In genomic region chr15:79970940-79971339, GRCm38 (mm10) we compare ENCODE assay signal across 13 mouse cellular contexts. TPM values are rescaled to one million over a fixed set of nuclear protein-coding genes. Genes with fewer than 3 reads are reported as not detected.
DNase-seq lines count a peak whose midpoint lies in the region; ATAC-seq and TF ChIP-seq lines count a peak whose summit lies in the region.
"Had no signal": no experiment of that assay in that cellular context is flagged by ENCODE, and none has a peak within 500 bp of the region (broad histone marks: within the 10 kb centered on the region; RNA-seq: fewer than 3 reads in every experiment).

Gene Cbx7 (minus strand): TSS chr15:79971119.

- no peak within 1 kb of the TSS for H3K27ac ChIP-seq in left cerebral cortex, adult 2 months
- H3K27ac ChIP-seq in hindbrain, embryonic 12.5 days: no peak within 1 kb of the TSS
- H3K27ac ChIP-seq: hindbrain, embryonic 15.5 days; limb, embryonic 12.5 days had no signal

- H3K4me3 ChIP-seq in left cerebral cortex, adult 2 months: no peak within 1 kb of the TSS
- H3K4me3 ChIP-seq in hindbrain, embryonic 12.5 days: no peak within 1 kb of the TSS
- H3K4me3 ChIP-seq: erythroblast, embryonic 14.5 days; hindbrain, embryonic 15.5 days; limb, embryonic 12.5 days had no signal

- H3K9ac ChIP-seq in hindbrain, embryonic 12.5 days: no peak within 1 kb of the TSS
- H3K9ac ChIP-seq: hindbrain, embryonic 15.5 days; limb, embryonic 12.5 days had no signal

- intact Hi-C loops in left cerebral cortex, adult 2 months (cut with DNase I): no loop called here

- TF ChIP-seq CTCF in left cerebral cortex, adult 2 months (IDR thresholded peaks at IDR 0.05): no peak

- H3K27me3 ChIP-seq in hindbrain, embryonic 12.5 days: no peaks in the 10 kb centered on the region
- H3K27me3 ChIP-seq: hindbrain, embryonic 15.5 days; limb, embryonic 12.5 days had no signal

- no peak for DNase-seq in frontal cortex, adult 2 months (ENCODE audit: extremely low spot score in 1 of 2, low spot score in 1 of 2)
- DNase-seq in frontal cortex, postnatal 25 days (ENCODE audit: low spot score in 2 of 2): no peak
- no peak for DNase-seq in left cerebral cortex, adult 2 months (ENCODE audit: extremely low spot score in 1 of 2, low spot score in 2 of 2)
- DNase-seq in left cerebral cortex, adult 11 months (ENCODE audit: low spot score): no peak
- DNase-seq in MN1 (ENCODE audit: low spot score): peak; percentile 98
- no peak for DNase-seq in kidney, postnatal 4 days
- DNase-seq: B cell, adult 2 months had no signal

- no peaks in the 10 kb centered on the region for H3K36me3 ChIP-seq in hindbrain, embryonic 12.5 days
- H3K36me3 ChIP-seq: hindbrain, embryonic 15.5 days; limb, embryonic 12.5 days had no signal

- H3K9me3 ChIP-seq in hindbrain, embryonic 12.5 days (replicated peaks): no peaks in the 10 kb centered on the region
- H3K9me3 ChIP-seq: hindbrain, embryonic 15.5 days; limb, embryonic 12.5 days had no signal

- WGBS in hindbrain, embryonic 12.5 days: 95% methylated on average over 11 of the region's 11 CpGs

- no peak for ATAC-seq in inflammation-experienced regulatory T-cells, adult 6 months
- no peak for ATAC-seq in hindbrain, embryonic 12.5 days (ENCODE audit: low FRiP score)
- ATAC-seq: midbrain, embryonic 16.5 days had no signal

- H3K4me2 ChIP-seq in hindbrain, embryonic 12.5 days (replicated peaks): no peak within 1 kb of the TSS
- H3K4me2 ChIP-seq: hindbrain, embryonic 15.5 days; limb, embryonic 12.5 days had no signal

- H3K4me1 ChIP-seq in hindbrain, embryonic 12.5 days: no peaks in the 10 kb centered on the region
- H3K4me1 ChIP-seq: hindbrain, embryonic 15.5 days; limb, embryonic 12.5 days had no signal

RNA-seq across cellular contexts. Expression of gene Cbx7, which starts in this region (rescaled TPM):
- polyA plus RNA-seq in frontal cortex, adult 2 months (2012; rRNA removed): 58.6 TPM in 2 replicates
- 10 to 100 TPM; 52.3 to 52.6 TPM for total RNA-seq in left cerebral cortex, adult 2 months (2021)
- polyA plus RNA-seq in inflammation-experienced regulatory T-cells, adult 6 months (2017; shearing (Covaris generic)): 10 to 100 TPM; 13.3 to 48.6 (median 38.5) TPM
- polyA plus RNA-seq in hindbrain, embryonic 12.5 days (2016; fragmentation: Nextera tagmentation; extraction: Ambion mirVana): 3.1 and 4.2 TPM in 2 replicates
